Mouse (Mus musculus) stomach, embryonic 16.5 days (tissue): Measurements from ENCODE around the gene AL731706.2. TPM values are rescaled to one million over a fixed set of nuclear protein-coding genes. Genes with fewer than 3 reads are reported as not detected.
A peak's percentile ranks its signal among the peaks of the same experiment; 100 is the strongest.

Source experiments
- ATAC-seq: fragments of 200-750 bp; cut with Nextera tagmentation; 2 replicates; pipeline ENCODE4 v1.8.0; 2017; ENCODE audit warnings: moderate number of reproducible peaks, moderate TSS enrichment; ENCODE audit not compliant: insufficient read depth, low FRiP score
- H3K27ac ChIP-seq: fragments of 300-500 bp; sonication (generic); 2 replicates; pipeline ENCODE4 v1.5.1; 2014; ENCODE audit warnings: low read length
- H3K27me3 ChIP-seq: fragments of 300-500 bp; sonication (generic); 2 replicates; pipeline ENCODE4 v1.6.1; 2014; ENCODE audit warnings: low read length, control low read depth, mixed read lengths; ENCODE audit not compliant: control insufficient read depth, insufficient read depth
- H3K36me3 ChIP-seq: fragments of 300-500 bp; sonication (generic); 2 replicates; pipeline ENCODE4 v1.6.1; 2014; ENCODE audit warnings: low read length; ENCODE audit not compliant: control insufficient read depth, insufficient read depth
- H3K4me1 ChIP-seq: fragments of 300-500 bp; sonication (generic); 2 replicates; pipeline ENCODE4 v1.6.1; 2014; ENCODE audit warnings: low read length, control low read depth, mixed read lengths; ENCODE audit not compliant: control insufficient read depth, insufficient read depth
- H3K4me2 ChIP-seq: fragments of 300-500 bp; sonication (generic); 2 replicates; pipeline ENCODE4 v1.6.1; 2014; ENCODE audit warnings: low read depth, low read length, mixed read lengths
- H3K4me3 ChIP-seq: fragments of 300-500 bp; sonication (generic); replicated peaks from 2 replicates; pipeline ENCODE4 v1.5.1; 2014; ENCODE audit warnings: mild to moderate bottlenecking, low read length
- H3K9ac ChIP-seq: fragments of 300-500 bp; sonication (generic); 2 replicates; pipeline ENCODE4 v1.6.1; 2014; ENCODE audit warnings: low read length
- H3K9me3 ChIP-seq: fragments of 300-500 bp; sonication (generic); replicated peaks from 2 replicates; pipeline ENCODE4 v1.6.1; 2016; ENCODE audit warnings: low read length, control low read depth; ENCODE audit not compliant: control insufficient read depth
- WGBS: fragments of 180-500 bp; shearing (Covaris S2); extraction: QIAGEN DNeasy Blood & Tissue Kit; methylation state at CpG from one replicate; pipeline ENCODE4 v1.1.7; 2014; 5-methylcytosine and 5-hydroxymethylcytosine counted together
- polyA plus RNA-seq: library from polyadenylated mRNA; unstranded; fragments of >200 nt; fragmentation: Nextera tagmentation; extraction: Ambion mirVana; gene quantifications from 2 replicates; pipeline ENCODE4 v1.2.1, GENCODE M21; 2015

The AL731706.2 gene
- polyA plus RNA-seq, 1 experiment from 2014 or later, result 53.9 TPM

DNA sequence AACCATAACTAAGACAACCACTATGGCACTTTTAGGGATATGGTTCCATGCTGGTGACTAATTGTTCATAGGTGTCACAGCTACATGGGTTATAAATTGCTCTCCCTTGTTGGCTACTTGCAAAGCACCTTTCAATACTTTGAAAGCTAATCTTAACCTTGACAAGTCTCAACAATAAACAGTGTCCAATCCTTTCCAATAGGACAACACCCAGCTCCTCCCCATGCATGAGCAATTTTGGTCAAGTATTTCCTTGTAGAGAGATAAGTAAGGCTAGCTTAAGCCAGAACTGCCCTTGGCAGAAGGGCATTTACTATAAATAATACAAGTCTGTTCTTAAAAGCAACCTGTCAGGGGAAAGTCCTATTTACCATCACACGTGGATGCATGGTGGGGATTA is 47.5 kb downstream of the AL731706.2 start:
- Histone ChIP-seq H3K27me3 (no peaks in the 10 kb centered on the region), H3K4me2 (no peak overlapping the region), H3K4me1 (no peaks in the 10 kb centered on the region), H3K4me3 (no peak overlapping the region), H3K27ac (no peak overlapping the region), H3K9me3 (no peaks in the 10 kb centered on the region), H3K36me3 (no peaks in the 10 kb centered on the region), H3K9ac (no peak overlapping the region)
- peak; percentile 62; the same call in 1 of the 2 replicates for ATAC-seq
- 26% methylated on average over 1 of the region's 1 CpGs for WGBS

DNA sequence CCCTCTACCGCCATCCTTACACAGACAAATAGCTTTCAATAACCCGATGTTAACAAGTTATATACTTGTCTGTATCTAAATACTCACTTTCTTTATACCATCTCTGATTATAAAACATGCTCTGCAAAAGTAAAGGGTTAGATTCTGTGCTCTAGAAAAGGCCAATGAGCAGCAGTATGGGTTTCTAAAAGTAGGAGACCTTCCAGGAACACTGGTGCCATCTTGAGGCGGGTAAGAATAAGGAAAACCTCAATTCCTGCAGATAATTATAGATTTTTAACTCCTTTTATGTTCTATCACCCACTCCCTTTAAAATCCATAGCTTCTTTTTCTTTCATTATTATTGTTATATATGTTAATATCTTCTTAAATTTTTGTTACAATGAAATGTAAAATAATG is 49.6 kb downstream of the AL731706.2 start:
- WGBS, result 67% methylated on average over 3 of the region's 3 CpGs
- ATAC-seq, result no peak
- H3K36me3 ChIP-seq, result no peaks in the 10 kb centered on the region

More for the DNA sequence above, 49.6 kb downstream of the AL731706.2 start:
- H3K27me3 ChIP-seq, result no peaks in the 10 kb centered on the region
- no peaks in the 10 kb centered on the region for H3K4me1 ChIP-seq
- H3K9ac ChIP-seq, result no peak overlapping the region
- no peak overlapping the region for H3K27ac ChIP-seq
- H3K4me3 ChIP-seq, result no peak overlapping the region
- H3K4me2 ChIP-seq, result no peak overlapping the region
- no peaks in the 10 kb centered on the region for H3K9me3 ChIP-seq

Other genes starting within 250 kb of the AL731706.2 start
- 11.3 and 12.3 TPM in 2 replicates for gene Snap25, start 172.2 kb downstream of the AL731706.2 start, polyA plus RNA-seq
- gene Slx4ip, start 5.5 kb upstream of the AL731706.2 start, polyA plus RNA-seq, result 5.6 and 5.7 TPM in 2 replicates
- gene AL731706.1, start 5.7 kb upstream of the AL731706.2 start, polyA plus RNA-seq, result 24.7 and 32.6 TPM in 2 replicates
- gene Mkks, start 5.7 kb upstream of the AL731706.2 start, polyA plus RNA-seq, result 13.7 and 18.7 TPM in 2 replicates
- 10.9 and 12.0 TPM in 2 replicates for gene Jag1, start 231.0 kb upstream of the AL731706.2 start, polyA plus RNA-seq